Mouse (Mus musculus): ENCODE results near the gene Ppme1. TPM values are rescaled to one million over a fixed set of nuclear protein-coding genes. Genes with fewer than 3 reads are reported as not detected.

The Ppme1 gene
- polyA plus RNA-seq (2015; fragmentation: Nextera tagmentation; extraction: Ambion mirVana), result 145 and 155 TPM in 2 replicates

- Histone ChIP-seq H3K36me3 (peaks cover 18% of the 10 kb centered on the region), H3K27ac (replicated peaks) (peak within 1 kb of the TSS; percentile 89), H3K9me3 (no peaks in the 10 kb centered on the region), H3K9ac (replicated peaks) (peak within 1 kb of the TSS; percentile 90), H3K4me3 (peak within 1 kb of the TSS; percentile 86), H3K27me3 (no peaks in the 10 kb centered on the region), H3K4me1 (peaks cover 39% of the 10 kb centered on the region), H3K4me2 (replicated peaks) (peak within 1 kb of the TSS; percentile 67)
- ATAC-seq (replicated peaks), result peak; percentile 98
- under 1% methylated on average over 54 of the region's 54 CpGs for WGBS
Observed at GRCm38 (mm10) chr7:100371495-100372451, at the start of gene Ppme1, which contains the start of gene C2cd3. Ppme1 (minus strand) TSS chr7:100372307. C2cd3 (plus strand) TSS chr7:100372233.

DNA sequence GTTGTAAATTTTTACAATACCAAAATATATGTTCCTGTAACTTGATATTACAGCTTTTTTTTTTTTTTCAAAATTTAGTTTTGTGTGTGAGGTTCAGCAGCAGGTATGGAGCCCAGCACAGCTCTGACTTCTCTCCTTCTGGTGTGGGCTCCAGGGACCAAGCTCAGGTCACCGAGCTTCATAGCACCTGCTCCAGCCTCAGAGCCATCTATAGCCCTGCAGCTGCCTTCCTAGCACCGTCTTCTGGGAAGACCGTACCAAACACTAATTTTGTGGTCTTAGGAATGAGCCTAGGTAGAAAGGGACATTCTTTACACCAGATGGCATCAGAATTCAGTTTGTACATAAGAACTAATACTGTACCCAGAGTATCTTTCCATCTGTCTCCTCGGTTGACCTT is 36.6 kb upstream of the Ppme1 start:
- no peak overlapping the region for H3K9ac ChIP-seq (replicated peaks)
- no peak overlapping the region for H3K4me2 ChIP-seq (replicated peaks)
- no peak overlapping the region for H3K4me3 ChIP-seq
- H3K36me3 ChIP-seq, result peaks cover 86% of the 10 kb centered on the region
- no peak overlapping the region for H3K27ac ChIP-seq (replicated peaks)
- ATAC-seq (replicated peaks), result no peak
- WGBS, result 95% methylated on average over 4 of the region's 4 CpGs
- H3K9me3 ChIP-seq, result no peaks in the 10 kb centered on the region
- no peaks in the 10 kb centered on the region for H3K4me1 ChIP-seq
- no peaks in the 10 kb centered on the region for H3K27me3 ChIP-seq

GRCm38 (mm10) chr7:100407677-100408076 is 35.6 kb upstream of the Ppme1 start:
- Histone ChIP-seq H3K4me1 (peaks cover 3% of the 10 kb centered on the region), H3K9me3 (no peaks in the 10 kb centered on the region), H3K27ac (replicated peaks) (no peak overlapping the region), H3K4me2 (replicated peaks) (no peak overlapping the region), H3K36me3 (peaks cover 78% of the 10 kb centered on the region), H3K4me3 (no peak overlapping the region), H3K9ac (replicated peaks) (no peak overlapping the region), H3K27me3 (no peaks in the 10 kb centered on the region)
- no peak for ATAC-seq (replicated peaks)
- WGBS, result 98% methylated on average over 5 of the region's 5 CpGs

GRCm38 (mm10) chr7:100402715-100403114 is 30.6 kb upstream of the Ppme1 start:
- peaks cover 55% of the 10 kb centered on the region for H3K36me3 ChIP-seq

GRCm38 (mm10) chr7:100400899-100401539 is 28.9 kb upstream of the Ppme1 start:
- Histone ChIP-seq H3K27me3 (no peaks in the 10 kb centered on the region), H3K4me3 (no peak overlapping the region), H3K4me2 (replicated peaks) (no peak overlapping the region), H3K9me3 (no peaks in the 10 kb centered on the region), H3K9ac (replicated peaks) (no peak overlapping the region), H3K36me3 (peaks cover 52% of the 10 kb centered on the region), H3K27ac (replicated peaks) (no peak overlapping the region), H3K4me1 (peaks cover 8% of the 10 kb centered on the region)
- 72% methylated on average over 4 of the region's 4 CpGs for WGBS
- no peak for ATAC-seq (replicated peaks)

More at GRCm38 (mm10) chr7:100402715-100403114, 30.6 kb upstream of the Ppme1 start:
- Histone ChIP-seq H3K27ac (replicated peaks) (peak overlapping the region; percentile 35), H3K9ac (replicated peaks) (no peak overlapping the region), H3K4me1 (peaks cover 8% of the 10 kb centered on the region), H3K27me3 (no peaks in the 10 kb centered on the region), H3K9me3 (no peaks in the 10 kb centered on the region), H3K4me2 (replicated peaks) (no peak overlapping the region), H3K4me3 (no peak overlapping the region)
- 22% methylated on average over 4 of the region's 4 CpGs for WGBS
- ATAC-seq (replicated peaks), result no peak; the same call in 1 of the 2 replicates

DNA sequence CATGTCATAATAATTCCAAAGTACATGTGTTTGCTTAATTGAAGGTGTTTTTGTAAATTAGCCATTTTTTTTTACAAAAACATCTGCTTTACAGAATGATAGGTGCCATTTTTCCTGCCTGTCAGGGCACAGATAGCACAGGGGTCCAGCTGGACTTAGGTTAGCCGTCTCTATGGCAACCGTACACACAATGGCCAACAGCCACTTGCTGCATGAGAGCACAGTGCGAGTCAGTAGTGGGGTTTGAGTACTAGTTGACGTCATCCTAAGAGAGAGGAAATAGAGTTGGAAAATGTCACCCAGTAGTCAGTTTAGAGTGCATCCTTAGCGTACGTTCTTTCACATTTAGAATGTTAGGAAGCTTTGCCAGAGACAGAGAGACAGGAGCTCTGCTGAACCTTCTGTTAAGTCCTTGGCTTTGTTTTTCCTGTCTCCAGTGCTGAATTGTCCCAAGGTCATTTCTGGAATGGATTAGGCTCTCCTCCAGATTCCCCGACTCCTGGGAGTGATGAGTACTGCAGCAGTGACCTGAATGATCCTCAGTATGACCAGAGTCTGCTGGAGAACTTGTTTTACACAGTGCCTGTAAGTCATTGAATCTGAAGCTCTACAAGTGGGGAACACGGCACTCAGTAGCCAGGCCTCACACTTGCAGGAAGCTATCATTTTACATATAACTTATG is 27.3 kb upstream of the Ppme1 start:
- Histone ChIP-seq H3K27me3 (no peaks in the 10 kb centered on the region), H3K27ac (replicated peaks) (no peak overlapping the region), H3K36me3 (peaks cover 54% of the 10 kb centered on the region), H3K9ac (replicated peaks) (no peak overlapping the region), H3K4me2 (replicated peaks) (no peak overlapping the region), H3K4me3 (no peak overlapping the region), H3K9me3 (no peaks in the 10 kb centered on the region), H3K4me1 (peaks cover 8% of the 10 kb centered on the region)
- ATAC-seq (replicated peaks), result no peak
- 54% methylated on average over 8 of the region's 8 CpGs for WGBS

- Histone ChIP-seq H3K27ac (replicated peaks) (no peak overlapping the region), H3K4me2 (replicated peaks) (no peak overlapping the region), H3K27me3 (no peaks in the 10 kb centered on the region), H3K4me3 (no peak overlapping the region), H3K4me1 (no peaks in the 10 kb centered on the region), H3K9me3 (no peaks in the 10 kb centered on the region), H3K9ac (replicated peaks) (no peak overlapping the region), H3K36me3 (peaks cover 54% of the 10 kb centered on the region)
- ATAC-seq (replicated peaks), result no peak
- 77% methylated on average over 2 of the region's 2 CpGs for WGBS
Observed at GRCm38 (mm10) chr7:100392265-100392664, 20.2 kb upstream of the Ppme1 start.

GRCm38 (mm10) chr7:100390166-100390565 is 18.1 kb upstream of the Ppme1 start:
- H3K9me3 ChIP-seq, result no peaks in the 10 kb centered on the region
- H3K27me3 ChIP-seq, result no peaks in the 10 kb centered on the region
- H3K27ac ChIP-seq (replicated peaks), result no peak overlapping the region
- H3K9ac ChIP-seq (replicated peaks), result no peak overlapping the region
- ATAC-seq (replicated peaks), result no peak
- H3K36me3 ChIP-seq, result peaks cover 37% of the 10 kb centered on the region
- no peaks in the 10 kb centered on the region for H3K4me1 ChIP-seq
- H3K4me3 ChIP-seq, result no peak overlapping the region
- 91% methylated on average over 8 of the region's 8 CpGs for WGBS
- no peak overlapping the region for H3K4me2 ChIP-seq (replicated peaks)

DNA sequence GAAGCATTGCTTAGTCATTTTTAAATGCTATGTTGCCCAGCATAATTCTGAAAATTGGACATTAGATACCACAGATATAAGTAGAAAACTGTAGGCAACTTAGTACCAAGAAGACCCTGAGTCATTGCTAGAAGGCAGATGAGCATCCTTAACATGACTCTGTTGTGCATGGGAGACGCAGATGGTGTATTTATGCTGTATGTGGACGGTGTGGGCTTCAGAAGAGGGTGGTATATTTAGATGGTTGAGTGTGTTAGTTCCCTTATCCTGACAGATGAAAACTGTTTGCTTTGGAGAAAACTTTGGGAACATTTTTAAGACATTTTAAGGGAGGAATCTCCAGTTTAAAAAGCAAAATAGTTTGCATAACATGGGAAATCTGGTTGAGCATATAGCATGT is 16.1 kb upstream of the Ppme1 start:
- WGBS, result 96% methylated on average over 2 of the region's 2 CpGs
- no peak overlapping the region for H3K27ac ChIP-seq (replicated peaks)
- no peaks in the 10 kb centered on the region for H3K9me3 ChIP-seq
- no peak for ATAC-seq (replicated peaks)
- no peak overlapping the region for H3K4me3 ChIP-seq
- H3K4me1 ChIP-seq, result no peaks in the 10 kb centered on the region
- no peak overlapping the region for H3K9ac ChIP-seq (replicated peaks)
- peaks cover 40% of the 10 kb centered on the region for H3K36me3 ChIP-seq
- H3K27me3 ChIP-seq, result no peaks in the 10 kb centered on the region
- no peak overlapping the region for H3K4me2 ChIP-seq (replicated peaks)

DNA sequence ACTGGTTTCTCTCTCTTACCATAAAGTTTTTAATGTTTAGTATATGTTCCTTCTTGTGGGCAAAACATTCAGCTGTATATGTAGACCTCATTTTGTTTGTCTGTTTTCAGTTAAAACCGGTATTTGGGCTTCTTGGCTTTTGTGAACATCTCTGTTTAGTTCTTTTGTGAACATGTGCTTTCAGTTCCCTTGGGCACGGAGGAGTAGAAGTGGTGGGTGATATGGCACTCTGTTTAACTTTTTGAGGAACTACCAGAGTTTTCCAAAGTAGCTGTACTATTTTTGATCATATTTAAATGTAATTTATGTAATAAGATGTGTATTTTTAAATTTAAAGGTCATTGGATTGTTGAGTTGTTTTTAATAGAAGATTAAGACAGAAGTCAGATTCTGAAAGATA is 11.1 kb upstream of the Ppme1 start:
- Histone ChIP-seq H3K4me1 (no peaks in the 10 kb centered on the region), H3K36me3 (peaks cover 45% of the 10 kb centered on the region), H3K4me3 (no peak overlapping the region), H3K4me2 (replicated peaks) (no peak overlapping the region), H3K9ac (replicated peaks) (no peak overlapping the region), H3K27ac (replicated peaks) (no peak overlapping the region), H3K27me3 (no peaks in the 10 kb centered on the region), H3K9me3 (no peaks in the 10 kb centered on the region)
- ATAC-seq (replicated peaks), result no peak
- WGBS, result 84% methylated on average over 2 of the region's 2 CpGs

- ATAC-seq (replicated peaks), result no peak
- H3K9me3 ChIP-seq, result no peaks in the 10 kb centered on the region
- H3K27ac ChIP-seq (replicated peaks), result no peak overlapping the region
- H3K4me3 ChIP-seq, result no peak overlapping the region
- H3K27me3 ChIP-seq, result no peaks in the 10 kb centered on the region
- H3K4me2 ChIP-seq (replicated peaks), result no peak overlapping the region
- H3K4me1 ChIP-seq, result no peaks in the 10 kb centered on the region
- H3K9ac ChIP-seq (replicated peaks), result no peak overlapping the region
- H3K36me3 ChIP-seq, result peaks cover 58% of the 10 kb centered on the region
Observed at GRCm38 (mm10) chr7:100381161-100381560, 9.1 kb upstream of the Ppme1 start.

DNA sequence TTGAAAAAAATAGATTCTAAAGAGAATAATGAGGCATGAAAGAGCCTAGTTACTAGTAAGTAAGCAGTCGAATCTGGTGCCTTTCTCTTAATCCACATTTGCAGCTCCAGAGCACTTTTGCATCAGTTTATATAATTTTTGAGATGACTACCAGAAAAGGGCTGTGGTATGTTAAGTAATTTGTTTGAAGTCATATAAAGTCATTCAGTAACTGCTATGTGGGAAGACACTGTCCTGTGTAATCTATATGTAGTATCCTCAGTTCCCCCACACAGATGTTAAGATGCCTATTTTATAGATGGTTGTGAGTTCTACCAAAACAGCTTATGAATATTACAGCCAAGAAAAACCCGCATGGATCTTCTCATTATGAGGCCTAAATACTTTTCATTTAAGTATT is 6.2 kb upstream of the Ppme1 start:
- Histone ChIP-seq H3K27me3 (no peaks in the 10 kb centered on the region), H3K27ac (replicated peaks) (no peak overlapping the region), H3K9me3 (no peaks in the 10 kb centered on the region), H3K4me3 (no peak overlapping the region), H3K9ac (replicated peaks) (no peak overlapping the region), H3K36me3 (peaks cover 67% of the 10 kb centered on the region), H3K4me2 (replicated peaks) (no peak overlapping the region), H3K4me1 (peaks cover 7% of the 10 kb centered on the region)
- 84% methylated on average over 2 of the region's 2 CpGs for WGBS
- no peak for ATAC-seq (replicated peaks)
